Mouse (Mus musculus) frontal cortex, adult 2 months (tissue): ENCODE results near the gene Arap1. TPM values are rescaled to one million over a fixed set of nuclear protein-coding genes. Genes with fewer than 3 reads are reported as not detected.

Source experiments
- DNase-seq, 2 experiments: peaks; one replicate each; pipeline ENCODE4 v3.0.0; 2022; ENCODE audit warnings: low spot score in 1 of 2; ENCODE audit errors: extremely low spot score in 1 of 2
- polyA plus RNA-seq: library from polyadenylated mRNA; depleted of rRNA; stranded (reverse); fragments of >200 nt; gene quantifications from 2 replicates; pipeline ENCODE4 v1.2.3, GENCODE M21; 2012

The Arap1 gene
- polyA plus RNA-seq, 1 experiment = 19.5 TPM

DNA sequence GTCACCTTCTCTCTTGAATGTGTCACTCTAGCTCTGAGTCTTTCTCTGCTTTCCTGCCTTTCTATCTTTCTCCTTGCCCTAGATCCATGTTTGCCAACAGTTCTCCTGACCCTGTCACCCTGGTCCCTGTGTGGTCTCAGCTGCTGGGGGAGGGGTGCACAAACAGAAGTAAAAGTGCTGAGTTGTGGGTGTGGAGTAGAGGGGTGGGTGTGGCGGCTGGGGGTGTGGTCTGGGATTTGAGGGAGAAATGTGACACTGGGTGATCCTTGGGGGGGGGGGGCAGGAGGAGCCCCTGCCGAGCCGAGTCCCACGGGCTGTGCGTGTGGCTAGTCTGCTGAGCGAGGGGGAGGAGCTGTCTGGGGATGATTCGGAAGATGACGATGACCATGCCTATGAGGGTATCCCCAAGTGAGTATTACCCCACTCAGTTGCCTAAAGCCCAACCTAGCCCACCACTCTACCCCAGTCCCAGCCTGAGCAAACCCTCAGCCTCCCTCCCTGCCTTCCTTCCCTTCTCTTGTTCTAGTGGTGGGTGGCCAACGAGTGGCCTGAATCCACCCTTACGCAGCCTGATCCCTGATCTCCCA is 38.1 kb downstream of the Arap1 start:
- no peak for DNase-seq

DNA sequence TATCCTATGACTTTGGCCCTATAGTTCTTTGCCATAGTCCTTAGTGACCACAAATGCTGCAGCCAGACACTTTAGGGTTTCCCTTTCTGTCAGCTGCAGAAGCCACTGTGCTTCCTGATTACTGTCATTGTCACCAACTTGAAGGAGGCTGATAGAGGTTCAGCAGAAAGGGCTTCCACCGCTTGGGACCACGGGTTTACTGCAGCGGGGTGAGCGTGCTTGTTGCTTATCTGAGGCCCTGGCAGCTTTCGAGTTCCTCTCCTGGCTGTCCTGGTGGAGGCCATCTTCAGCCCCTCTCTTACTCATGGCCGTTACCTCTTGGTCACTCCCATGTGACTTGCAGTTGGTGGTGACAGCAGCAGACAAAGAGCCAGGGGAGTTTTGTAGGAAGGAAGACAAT is 41.4 kb downstream of the Arap1 start:
- no peak for DNase-seq

DNA sequence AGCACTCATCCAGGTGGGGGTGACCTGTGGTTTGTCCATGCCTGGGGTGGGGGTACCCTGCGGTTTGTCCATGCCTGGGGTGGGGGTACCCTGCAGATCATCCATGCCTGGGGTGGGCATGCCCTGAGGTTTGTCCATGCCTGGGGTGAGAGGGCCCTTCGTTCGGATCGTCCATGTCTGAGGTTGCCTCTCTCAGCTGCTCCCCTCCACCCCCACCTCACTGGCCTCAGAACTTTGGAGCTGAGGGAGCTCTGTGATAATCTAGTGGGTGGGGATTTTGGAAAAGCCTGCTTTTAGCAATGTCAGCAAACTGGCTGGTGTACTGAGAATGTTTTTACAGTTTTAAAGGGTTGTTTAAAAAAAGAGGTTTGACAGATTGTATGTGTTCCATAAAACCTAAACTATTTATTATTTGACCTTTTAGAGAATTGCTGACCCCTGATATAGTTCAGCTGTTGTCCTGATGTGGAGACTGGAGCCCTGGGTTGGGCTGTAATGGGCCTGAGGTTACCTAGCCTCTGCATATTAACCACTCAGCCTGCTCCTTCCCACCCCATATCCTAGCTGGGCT is 44.1 kb downstream of the Arap1 start:
- DNase-seq = no peak

GRCm38 (mm10) chr7:101393015-101393414 is 45.1 kb downstream of the Arap1 start:
- no peak for DNase-seq

DNA sequence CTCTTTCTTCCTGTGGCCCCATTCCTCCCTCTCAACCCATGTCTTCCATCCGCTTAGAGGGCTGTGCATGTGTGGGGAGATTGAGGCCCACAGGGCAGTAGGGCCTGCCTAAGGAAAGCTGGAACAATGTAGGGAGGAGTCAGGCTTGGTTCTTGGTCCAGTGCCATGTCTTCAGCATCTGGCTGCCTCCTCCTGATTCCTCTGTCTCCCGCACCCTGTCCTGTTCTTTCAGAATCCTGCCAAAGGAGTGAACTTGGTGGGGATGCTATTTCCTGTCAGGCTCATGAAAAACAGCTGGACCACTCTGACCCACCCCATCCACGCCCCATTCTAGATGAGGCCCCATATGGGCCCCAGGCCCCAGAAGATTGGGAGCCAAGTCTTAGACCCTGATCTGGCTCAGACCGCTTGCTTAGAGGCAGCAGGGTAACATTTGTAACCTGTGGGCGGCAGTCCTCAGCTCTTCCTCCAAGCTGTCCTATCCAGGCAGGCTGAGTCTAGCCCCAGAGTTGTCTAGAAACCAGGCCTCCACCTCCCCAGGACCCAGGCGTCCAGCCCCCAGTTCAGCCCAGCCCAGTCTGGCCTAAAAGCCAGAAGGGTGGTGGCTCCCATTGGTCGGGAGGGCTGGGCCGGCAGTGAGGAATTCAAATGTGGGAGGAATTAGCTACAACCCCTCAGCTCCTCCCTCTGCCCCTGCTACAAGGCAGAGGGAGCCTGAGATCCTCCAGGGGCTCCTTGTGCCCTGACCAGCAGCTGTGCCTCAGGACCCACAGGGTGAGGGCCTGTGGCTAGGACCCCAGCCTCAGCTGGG is 46.0 kb downstream of the Arap1 start:
- DNase-seq = no peak

GRCm38 (mm10) chr7:101394569-101394968 is 46.7 kb downstream of the Arap1 start:
- DNase-seq = no peak

GRCm38 (mm10) chr7:101395471-101395870 is 47.6 kb downstream of the Arap1 start:
- no peak for DNase-seq

DNA sequence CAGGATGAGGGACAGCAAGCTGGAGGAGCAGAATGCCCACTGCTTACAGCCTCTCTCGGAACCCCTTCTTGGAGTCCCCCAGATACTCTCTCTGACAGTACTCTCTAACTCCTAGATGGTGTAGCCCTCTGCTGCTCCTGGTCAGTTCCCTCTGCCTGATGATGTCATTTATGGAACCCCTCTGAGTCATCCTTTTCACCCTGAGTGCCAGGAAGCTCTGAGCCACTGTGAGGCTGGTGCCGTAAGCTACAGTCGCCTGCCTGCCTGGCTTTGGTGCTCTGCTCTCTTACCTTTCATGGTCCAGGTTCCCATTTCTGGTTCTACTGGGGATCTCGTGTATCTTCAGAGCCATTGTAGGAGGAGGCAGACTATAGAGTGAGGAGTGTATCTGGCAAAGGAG is 49.3 kb downstream of the Arap1 start:
- no peak for DNase-seq

DNA sequence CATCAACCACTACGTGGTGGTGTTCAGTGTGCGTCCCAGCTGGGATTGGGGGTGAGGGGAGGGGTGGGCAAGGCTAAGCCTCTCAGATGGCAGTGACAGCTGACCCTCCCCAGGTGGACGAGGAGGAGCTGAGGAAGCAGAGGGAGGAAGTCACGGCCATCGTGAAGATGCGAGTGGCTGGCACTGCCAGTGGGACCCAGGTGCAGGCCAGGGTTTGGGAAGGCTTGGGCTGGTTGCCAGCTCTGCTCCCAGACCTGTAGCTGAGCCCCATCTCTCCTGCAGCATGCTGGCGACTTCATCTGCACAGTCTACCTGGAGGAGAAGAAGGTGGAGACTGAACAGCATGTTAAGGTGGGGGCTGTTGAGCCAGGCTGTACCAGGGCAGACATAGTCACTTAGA is 53.6 kb downstream of the Arap1 start:
- DNase-seq = no peak

GRCm38 (mm10) chr7:101403831-101404230 is 56.0 kb downstream of the Arap1 start:
- no peak for DNase-seq

GRCm38 (mm10) chr7:101410267-101410936 is 62.5 kb downstream of the Arap1 start, which contains the start of gene Gm45837:
TSS of gene Gm45837 (plus strand) at chr7:101410886.
- no peak for DNase-seq

DNA sequence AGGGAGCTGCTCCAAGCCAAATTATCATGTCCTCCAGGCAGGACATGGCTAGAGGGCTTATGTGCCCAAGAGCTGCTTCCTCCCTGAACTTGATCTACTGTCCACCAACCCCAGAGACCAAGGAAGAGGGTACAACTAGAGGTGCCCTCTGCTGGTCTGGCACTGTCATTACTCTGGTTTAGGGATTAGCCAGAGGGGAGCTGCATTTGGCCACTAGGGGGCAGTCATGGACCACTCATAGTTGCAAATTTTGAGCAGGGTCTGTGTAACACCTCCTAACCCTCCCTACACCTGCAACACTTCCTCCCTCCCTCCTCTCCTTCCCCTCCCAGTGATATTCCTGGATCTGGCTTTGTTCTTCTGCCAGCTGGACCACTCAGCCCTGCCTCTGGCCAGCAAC is 64.9 kb downstream of the Arap1 start:
- peak; percentile 75 to 95 for DNase-seq

GRCm38 (mm10) chr7:101414209-101414608 is 66.3 kb downstream of the Arap1 start:
- DNase-seq = peak in 1 of 2 experiments; percentile 54

DNA sequence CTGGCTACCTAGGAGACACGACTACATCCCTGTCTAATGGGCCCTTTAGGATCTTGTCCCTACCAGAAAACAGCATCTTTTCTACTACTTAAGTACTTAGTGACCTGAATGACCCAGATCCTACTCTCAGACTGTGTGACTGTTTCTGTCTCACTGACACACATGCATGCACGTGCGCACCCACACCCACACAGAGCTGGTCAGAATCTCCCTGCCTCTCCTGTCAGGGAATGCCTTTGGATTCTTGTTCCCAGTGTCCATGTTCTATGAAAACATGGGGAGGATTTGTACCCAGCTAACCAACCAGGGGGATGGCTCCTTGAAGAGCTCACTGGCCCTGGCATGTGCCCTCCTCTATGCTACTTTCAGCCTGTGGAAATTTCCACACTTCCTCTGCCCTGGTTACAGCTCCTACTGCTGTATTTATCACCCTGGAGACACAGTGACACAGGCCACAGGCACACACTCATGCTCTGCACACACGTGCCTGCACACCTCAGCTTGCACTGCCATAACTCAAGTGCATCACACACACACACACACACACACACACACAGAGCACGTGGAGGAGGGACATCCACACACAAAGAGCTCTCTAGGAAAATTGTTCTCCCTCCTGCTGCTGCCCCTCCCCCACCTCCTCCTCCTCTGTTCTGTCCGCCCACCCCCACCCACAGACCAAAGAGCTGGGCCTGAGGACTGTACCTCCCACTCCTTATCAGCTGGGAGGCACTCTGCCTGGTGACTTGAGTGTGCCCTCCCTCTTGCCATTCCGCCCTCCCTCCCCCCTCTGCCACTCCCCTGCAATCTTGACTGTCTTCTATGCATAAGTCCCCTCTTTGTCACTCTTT is 67.0 kb downstream of the Arap1 start:
- peak in 1 of 2 experiments; percentile 50 for DNase-seq

GRCm38 (mm10) chr7:101415512-101416100 is 67.7 kb downstream of the Arap1 start:
- peak in 1 of 2 experiments; percentile 45 for DNase-seq

DNA sequence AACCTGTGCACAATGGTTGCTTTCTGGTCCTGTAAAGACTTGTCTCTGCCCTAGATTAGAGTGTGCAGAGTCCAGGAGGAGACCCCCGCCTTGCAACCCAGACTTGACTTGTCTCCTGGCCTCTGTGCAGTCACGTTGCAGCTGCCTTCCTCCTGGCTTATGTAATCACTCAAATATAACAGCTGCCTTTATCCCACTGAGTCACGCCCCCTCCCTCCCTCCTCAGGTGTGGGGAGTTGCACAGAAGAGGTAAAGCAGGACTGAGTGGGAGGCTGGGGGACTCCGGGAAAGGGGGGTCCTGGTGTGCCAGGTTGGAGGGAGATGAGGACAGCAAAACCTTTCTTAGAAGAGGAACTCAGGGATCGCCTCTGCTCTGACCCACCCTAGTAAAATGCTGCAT is 68.5 kb downstream of the Arap1 start:
- DNase-seq = no peak

DNA sequence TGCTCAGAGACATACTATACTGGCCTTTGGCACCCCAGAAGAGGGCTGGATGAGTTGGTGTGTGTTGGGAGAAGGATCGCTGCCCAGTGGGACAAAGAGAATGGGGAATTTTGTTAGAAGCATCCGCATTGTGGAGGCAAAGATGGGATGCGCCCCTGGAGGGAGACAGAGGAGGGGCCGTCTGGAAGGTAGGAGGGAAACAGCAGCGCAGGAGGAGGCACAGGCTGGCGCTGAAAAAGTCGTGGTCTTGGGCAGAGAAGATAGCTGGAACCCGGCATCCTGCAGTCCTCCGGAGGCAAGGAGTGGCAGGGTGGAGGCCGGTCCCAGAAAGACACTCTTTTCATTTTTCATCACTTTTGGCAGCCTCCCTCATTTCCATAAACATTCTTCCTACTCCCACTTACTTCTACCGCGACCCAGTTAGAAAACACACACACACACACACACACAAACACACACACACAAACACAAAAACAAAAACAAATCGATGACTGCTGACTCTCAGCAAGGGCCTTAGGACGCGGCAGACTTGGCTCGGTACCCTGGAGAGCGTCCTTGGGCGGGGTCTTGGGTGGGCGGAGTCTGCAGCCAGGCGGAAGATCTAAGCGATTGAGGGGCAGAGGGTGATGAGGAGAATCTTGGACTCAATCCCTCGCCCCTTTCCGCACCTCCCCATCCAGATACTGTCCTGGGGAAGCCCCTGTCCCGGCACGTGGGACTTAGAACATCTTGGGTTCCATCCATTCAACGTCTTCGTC is 71.3 kb downstream of the Arap1 start:
- peak in 1 of 2 experiments; percentile 48 for DNase-seq

DNA sequence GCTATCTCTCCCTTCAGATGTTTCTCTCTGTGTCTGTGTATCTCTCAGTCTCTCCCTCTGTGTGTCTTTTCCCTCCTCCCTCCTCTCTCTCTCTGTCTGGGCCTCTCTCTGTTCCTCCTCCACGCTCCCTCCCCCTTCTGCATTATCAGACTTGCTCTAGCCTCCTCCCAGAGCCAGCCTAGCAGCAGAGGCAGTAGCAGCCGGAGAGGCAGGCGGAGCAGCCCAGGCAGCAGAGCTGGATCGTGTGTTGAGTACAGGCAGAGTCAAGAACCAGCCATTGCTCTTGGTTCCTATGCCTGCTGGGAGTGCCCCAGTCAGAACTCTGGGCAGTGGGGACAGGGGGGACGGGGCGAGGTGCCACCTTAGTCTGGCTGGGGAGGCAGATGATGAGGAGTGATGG is 73.7 kb downstream of the Arap1 start, which contains the start of gene Pde2a:
Gene Pde2a (plus strand): TSS at position 163 of the 400 bp plus-strand sequence.
- DNase-seq = peak; percentile 74 to 90

DNA sequence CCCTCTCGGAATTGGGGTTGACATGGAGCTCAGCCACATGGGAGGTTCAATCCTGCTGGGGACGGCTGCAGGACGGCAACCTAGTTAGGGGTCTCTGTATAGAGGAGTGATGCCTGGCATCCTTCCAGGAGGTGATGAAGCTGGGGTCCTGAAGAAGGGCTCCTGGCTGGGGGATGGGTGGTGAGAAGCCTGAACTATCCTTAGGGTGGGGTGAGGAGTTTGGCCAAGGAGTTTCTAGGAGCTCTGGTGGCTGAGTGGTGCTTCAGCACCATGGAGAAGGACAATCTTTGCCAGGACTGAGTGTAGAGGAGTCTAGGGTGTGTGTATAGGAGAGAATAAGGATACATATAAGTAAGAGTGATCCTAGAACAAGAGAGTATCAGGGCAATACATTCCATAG is 74.2 kb downstream of the Arap1 start:
- no peak for DNase-seq
